Mouse (Mus musculus) embryonic fibroblast, embryonic 13.5 days (primary cell): ENCODE results near the gene Sdccag8.

ENCODE experiments used
- CTCF ChIP-seq: IDR thresholded peaks from 2 replicates; pipeline ENCODE4 v1.5.1; 2011; ENCODE audit warnings: mild to moderate bottlenecking, control low read depth, low read length, moderate library complexity, borderline replicate concordance; ENCODE audit not compliant: insufficient read depth
- POLR2A ChIP-seq: IDR thresholded peaks from 2 replicates; pipeline ENCODE4 v1.6.1; 2011; ENCODE audit warnings: low read depth, mild to moderate bottlenecking, control low read depth, low read length, moderate library complexity

GRCm38 (mm10) chr1:176826931-176827330 is 12.5 kb downstream of the Sdccag8 start:
- TF ChIP-seq CTCF = no peak
- no peak for TF ChIP-seq POLR2A
